Mouse (Mus musculus) liver, postnatal 0 days (tissue): Measurements from ENCODE around the gene Hist1h4k.

Experiments used
- CTCF ChIP-seq: sonication (generic); IDR thresholded peaks from 2 replicates; pipeline ENCODE4 v1.5.1; 2016; ENCODE audit warnings: antibody characterized with exemption, low read depth
- EP300 ChIP-seq: IDR thresholded peaks from 2 replicates; pipeline ENCODE4 v1.6.1; 2016; ENCODE audit warnings: antibody characterized with exemption, low read depth, mild to moderate bottlenecking

- TF ChIP-seq CTCF (no peak), EP300 (no peak)
Measured at GRCm38 (mm10) chr13:21753051-21753523, 2.8 kb upstream of the Hist1h4k start.
